Mouse (Mus musculus): ENCODE results near the gene Prex1. TPM values are rescaled to one million over a fixed set of nuclear protein-coding genes. Genes with fewer than 3 reads are reported as not detected.

Gene Prex1
- polyA plus RNA-seq, 1 experiment from 2014 or later: 29.7 TPM

DNA sequence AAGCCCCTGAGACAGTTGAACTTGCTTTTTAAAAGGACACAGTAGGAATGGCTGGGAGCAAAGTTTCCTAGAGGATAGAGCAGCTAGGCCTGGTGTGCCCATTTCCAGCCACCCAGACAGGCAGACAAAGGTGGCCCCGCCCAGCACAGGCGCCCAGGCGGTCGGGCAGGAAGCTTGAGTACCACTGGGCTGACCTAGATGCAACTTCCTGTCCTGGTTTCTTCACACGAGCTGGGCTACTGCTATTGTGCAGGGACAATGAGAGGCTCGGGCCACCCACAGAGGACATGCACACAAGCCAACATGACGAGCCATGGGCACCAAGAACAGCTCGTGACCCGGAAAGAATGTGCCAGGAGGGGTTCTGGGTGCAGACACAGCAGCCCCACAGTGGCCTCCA lies 63.2 kb downstream of the Prex1 start:
- Histone ChIP-seq H3K9me3 (ENCODE audit: control insufficient read depth, low read length) (no peaks in the 10 kb centered on the region), H3K4me2 (ENCODE audit: low read depth, low read length, severe bottlenecking) (no peak overlapping the region), H3K27ac (ENCODE audit: low read depth, low read length) (peak overlapping the region; percentile 31; the same call in 1 of the 2 replicates), H3K36me3 (ENCODE audit: control insufficient read depth, insufficient read depth, low read length) (no peaks in the 10 kb centered on the region), H3K9ac (ENCODE audit: low read length) (no peak overlapping the region), H3K27me3 (ENCODE audit: control insufficient read depth, insufficient read depth, low read length) (no peaks in the 10 kb centered on the region), H3K4me3 (ENCODE audit: low read depth, low read length) (no peak overlapping the region), H3K4me1 (replicated peaks; ENCODE audit: control insufficient read depth, insufficient read depth, low read length) (no peaks in the 10 kb centered on the region; the same call in 1 of the 2 replicates)
- no peak for DNase-seq (ENCODE audit: low spot score)
- no peak for ATAC-seq (replicated peaks; ENCODE audit: low FRiP score)
- WGBS: 52% methylated on average over 9 of the region's 9 CpGs

DNA sequence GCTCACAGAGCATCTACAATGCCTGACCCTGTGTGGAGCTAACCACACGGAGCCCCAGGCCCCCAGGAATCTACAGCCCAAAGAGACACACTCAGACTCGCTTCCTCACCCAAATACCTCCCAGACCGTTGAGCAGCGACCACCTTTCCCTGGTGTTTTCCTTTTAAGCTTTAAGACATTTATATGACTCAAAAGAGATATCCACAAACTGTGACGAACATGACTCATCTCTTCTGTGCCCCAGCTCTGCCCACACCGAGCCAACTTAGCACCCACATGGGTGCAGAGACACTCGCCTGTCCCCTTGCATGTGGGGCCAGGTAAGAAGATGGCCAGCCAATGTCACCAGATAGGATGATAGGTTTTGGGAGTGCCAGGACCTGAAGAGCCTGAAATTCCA lies 66.4 kb downstream of the Prex1 start:
- no peaks in the 10 kb centered on the region for H3K27me3 ChIP-seq (ENCODE audit: control insufficient read depth, insufficient read depth, low read length)
- H3K4me3 ChIP-seq (ENCODE audit: low read depth, low read length): no peak overlapping the region
- no peak overlapping the region for H3K27ac ChIP-seq (ENCODE audit: low read depth, low read length)
- H3K36me3 ChIP-seq (ENCODE audit: control insufficient read depth, insufficient read depth, low read length): no peaks in the 10 kb centered on the region
- no peak overlapping the region for H3K4me2 ChIP-seq (ENCODE audit: low read depth, low read length, severe bottlenecking)
- H3K4me1 ChIP-seq (replicated peaks; ENCODE audit: control insufficient read depth, insufficient read depth, low read length): no peaks in the 10 kb centered on the region
- no peaks in the 10 kb centered on the region for H3K9me3 ChIP-seq (ENCODE audit: control insufficient read depth, low read length)
- WGBS: 76% methylated on average over 7 of the region's 7 CpGs
- no peak for DNase-seq (ENCODE audit: low spot score)
- ATAC-seq (replicated peaks; ENCODE audit: low FRiP score): no peak
- no peak overlapping the region for H3K9ac ChIP-seq (ENCODE audit: low read length)

DNA sequence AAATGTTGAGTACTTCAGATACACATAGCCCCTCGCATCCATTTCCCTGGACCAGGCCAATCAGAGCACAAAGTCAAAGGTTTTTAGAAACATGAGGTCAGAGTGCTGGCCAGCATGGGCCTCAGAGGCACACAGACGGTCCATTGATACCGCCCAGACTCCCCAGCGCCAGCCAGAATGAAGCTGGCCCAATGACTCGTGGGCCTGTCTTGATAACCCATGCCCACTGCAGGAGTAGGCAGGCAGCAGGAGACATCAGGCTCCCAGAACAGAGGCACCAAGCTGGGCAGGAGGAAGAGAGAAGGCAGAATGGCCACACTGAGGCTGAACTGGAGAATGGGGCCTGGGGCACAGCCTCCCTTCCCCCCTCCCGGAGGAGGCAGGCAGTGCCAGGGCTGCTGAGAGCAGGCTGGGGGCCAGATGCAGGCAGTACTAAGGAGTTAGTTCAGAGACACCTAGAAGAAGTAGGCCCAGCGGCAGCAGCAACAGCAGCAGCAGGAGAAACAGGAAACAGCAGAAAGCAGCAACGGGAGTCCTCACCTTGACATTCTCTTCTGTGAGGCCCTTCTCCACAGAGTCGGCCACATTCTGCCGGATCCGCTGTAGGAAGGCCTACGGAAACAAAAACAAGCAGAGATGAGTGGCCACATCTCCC lies 67.1 kb downstream of the Prex1 start:
- Histone ChIP-seq H3K9ac (ENCODE audit: low read length) (no peak overlapping the region), H3K4me1 (replicated peaks; ENCODE audit: control insufficient read depth, insufficient read depth, low read length) (no peaks in the 10 kb centered on the region), H3K27ac (ENCODE audit: low read depth, low read length) (no peak overlapping the region), H3K9me3 (ENCODE audit: control insufficient read depth, low read length) (no peaks in the 10 kb centered on the region), H3K36me3 (ENCODE audit: control insufficient read depth, insufficient read depth, low read length) (no peaks in the 10 kb centered on the region), H3K27me3 (ENCODE audit: control insufficient read depth, insufficient read depth, low read length) (no peaks in the 10 kb centered on the region), H3K4me3 (ENCODE audit: low read depth, low read length) (no peak overlapping the region), H3K4me2 (ENCODE audit: low read depth, low read length, severe bottlenecking) (no peak overlapping the region)
- no peak for ATAC-seq (replicated peaks; ENCODE audit: low FRiP score)
- WGBS: 78% methylated on average over 12 of the region's 12 CpGs
- DNase-seq (ENCODE audit: low spot score): no peak

DNA sequence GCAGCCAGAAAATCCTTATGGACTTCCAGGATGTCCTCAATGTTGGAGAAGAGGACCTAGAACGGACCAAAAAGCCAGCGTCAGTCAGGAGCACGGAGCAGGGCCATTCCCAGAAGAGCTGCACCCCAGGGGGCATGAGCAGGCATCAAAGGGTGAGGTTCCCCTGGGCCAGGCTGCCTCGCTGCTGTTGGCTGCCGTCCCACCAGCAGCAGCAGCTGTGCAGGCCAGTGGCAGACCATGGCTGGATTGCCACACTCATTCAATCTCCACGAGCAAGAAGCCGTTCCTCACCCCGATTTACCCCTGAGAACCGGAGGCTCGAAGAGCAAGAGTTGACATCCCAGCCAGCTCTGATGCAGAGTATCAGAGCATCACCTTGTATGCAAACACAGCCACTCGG lies 68.8 kb downstream of the Prex1 start:
- DNase-seq (ENCODE audit: low spot score): no peak
- H3K9ac ChIP-seq (ENCODE audit: low read length): no peak overlapping the region
- H3K4me3 ChIP-seq (ENCODE audit: low read depth, low read length): no peak overlapping the region
- H3K4me1 ChIP-seq (replicated peaks; ENCODE audit: control insufficient read depth, insufficient read depth, low read length): no peaks in the 10 kb centered on the region
- 84% methylated on average over 11 of the region's 11 CpGs for WGBS
- no peak for ATAC-seq (replicated peaks; ENCODE audit: low FRiP score)
- H3K9me3 ChIP-seq (ENCODE audit: control insufficient read depth, low read length): no peaks in the 10 kb centered on the region
- no peaks in the 10 kb centered on the region for H3K36me3 ChIP-seq (ENCODE audit: control insufficient read depth, insufficient read depth, low read length)
- no peak overlapping the region for H3K4me2 ChIP-seq (ENCODE audit: low read depth, low read length, severe bottlenecking)
- H3K27ac ChIP-seq (ENCODE audit: low read depth, low read length): no peak overlapping the region
- H3K27me3 ChIP-seq (ENCODE audit: control insufficient read depth, insufficient read depth, low read length): no peaks in the 10 kb centered on the region

DNA sequence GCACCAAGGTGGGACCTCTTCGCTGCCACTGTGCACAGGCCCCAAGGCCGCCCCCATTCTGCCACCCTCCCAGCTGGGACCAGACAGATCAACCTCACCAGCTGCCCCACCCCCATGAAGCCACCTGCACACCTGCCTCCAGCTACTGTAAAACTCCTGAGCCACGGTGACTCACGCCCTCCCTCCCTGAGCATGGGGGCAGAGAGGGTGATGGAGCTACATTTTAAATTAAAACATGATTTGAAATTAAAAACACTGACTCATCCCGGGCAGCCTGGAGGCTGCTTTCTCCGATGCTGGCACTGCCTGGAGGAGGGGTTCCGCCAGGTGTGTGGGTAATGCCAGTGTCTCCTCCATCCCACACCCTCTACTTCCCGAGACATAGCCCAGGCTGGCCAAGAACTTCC lies 71.0 kb downstream of the Prex1 start:
- no peak overlapping the region for H3K27ac ChIP-seq (ENCODE audit: low read depth, low read length)
- no peaks in the 10 kb centered on the region for H3K4me1 ChIP-seq (replicated peaks; ENCODE audit: control insufficient read depth, insufficient read depth, low read length)
- H3K4me3 ChIP-seq (ENCODE audit: low read depth, low read length): no peak overlapping the region
- WGBS: 96% methylated on average over 8 of the region's 8 CpGs
- no peaks in the 10 kb centered on the region for H3K9me3 ChIP-seq (ENCODE audit: control insufficient read depth, low read length)
- H3K27me3 ChIP-seq (ENCODE audit: control insufficient read depth, insufficient read depth, low read length): no peaks in the 10 kb centered on the region
- DNase-seq (ENCODE audit: low spot score) (no peak), ATAC-seq (replicated peaks; ENCODE audit: low FRiP score) (no peak)
- no peaks in the 10 kb centered on the region for H3K36me3 ChIP-seq (ENCODE audit: control insufficient read depth, insufficient read depth, low read length)
- no peak overlapping the region for H3K9ac ChIP-seq (ENCODE audit: low read length)
- no peak overlapping the region for H3K4me2 ChIP-seq (ENCODE audit: low read depth, low read length, severe bottlenecking)

DNA sequence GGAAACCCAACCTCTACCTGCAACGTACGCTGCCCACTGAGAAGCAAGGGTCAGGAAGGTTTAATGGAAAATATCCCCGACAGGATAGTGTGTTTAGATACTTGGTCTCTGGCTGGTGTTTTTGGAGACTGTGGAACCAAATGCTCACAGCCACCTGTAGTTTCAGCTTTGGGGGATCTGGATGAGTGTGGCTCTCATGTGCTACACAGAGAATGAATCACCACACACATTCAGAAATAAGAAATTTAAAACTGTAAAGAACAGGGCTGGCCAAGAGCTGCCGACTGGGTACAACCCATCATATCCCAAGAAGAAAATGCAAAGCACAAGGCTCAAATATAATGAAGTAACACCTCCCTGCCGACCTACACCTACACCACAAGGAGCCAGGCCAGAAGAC lies 73.9 kb downstream of the Prex1 start:
- H3K9me3 ChIP-seq (ENCODE audit: control insufficient read depth, low read length): no peaks in the 10 kb centered on the region
- H3K27me3 ChIP-seq (ENCODE audit: control insufficient read depth, insufficient read depth, low read length): no peaks in the 10 kb centered on the region
- no peak overlapping the region for H3K4me2 ChIP-seq (ENCODE audit: low read depth, low read length, severe bottlenecking)
- no peak overlapping the region for H3K4me3 ChIP-seq (ENCODE audit: low read depth, low read length)
- H3K27ac ChIP-seq (ENCODE audit: low read depth, low read length): no peak overlapping the region
- no peak for DNase-seq (ENCODE audit: low spot score)
- no peak for ATAC-seq (replicated peaks; ENCODE audit: low FRiP score)
- no peaks in the 10 kb centered on the region for H3K36me3 ChIP-seq (ENCODE audit: control insufficient read depth, insufficient read depth, low read length)
- no peaks in the 10 kb centered on the region; the same call in 1 of the 2 replicates for H3K4me1 ChIP-seq (replicated peaks; ENCODE audit: control insufficient read depth, insufficient read depth, low read length)
- 97% methylated on average over 5 of the region's 5 CpGs for WGBS
- H3K9ac ChIP-seq (ENCODE audit: low read length): no peak overlapping the region

DNA sequence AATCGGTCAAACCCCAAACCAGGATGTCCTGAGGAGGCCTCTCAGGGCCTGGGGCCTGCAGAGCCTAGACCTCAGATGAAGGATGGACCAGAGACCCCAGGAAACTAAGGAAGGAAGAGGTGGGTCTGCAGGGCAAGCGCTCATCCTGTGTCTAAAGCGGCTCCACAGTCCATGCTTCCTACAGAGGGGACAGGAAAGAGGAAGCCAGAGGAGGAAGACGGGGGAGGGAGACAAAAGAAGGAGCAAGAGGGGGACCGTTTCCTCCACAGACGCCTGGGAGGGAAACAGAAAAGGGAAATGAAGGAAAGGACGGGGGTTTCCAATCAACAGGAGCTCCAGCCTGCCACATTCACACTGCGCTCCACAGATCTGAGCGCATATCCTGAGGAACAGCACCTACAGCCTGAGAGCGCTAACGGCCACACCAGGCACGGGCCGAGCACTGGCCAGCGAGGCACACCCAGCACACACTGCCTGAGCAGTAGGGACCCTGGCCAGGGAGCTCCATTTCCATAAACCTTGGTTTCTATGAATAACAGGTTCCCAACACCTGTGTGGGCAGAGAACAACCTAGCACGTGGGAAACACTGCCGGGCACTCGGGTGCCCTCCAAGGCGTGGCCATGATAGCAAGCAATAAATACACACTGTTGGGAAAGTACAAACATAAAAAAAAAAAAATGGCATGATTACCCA lies 74.5 kb downstream of the Prex1 start:
- no peaks in the 10 kb centered on the region for H3K36me3 ChIP-seq (ENCODE audit: control insufficient read depth, insufficient read depth, low read length)
- H3K4me3 ChIP-seq (ENCODE audit: low read depth, low read length): no peak overlapping the region
- no peak for DNase-seq (ENCODE audit: low spot score)
- no peak overlapping the region for H3K4me2 ChIP-seq (ENCODE audit: low read depth, low read length, severe bottlenecking)
- 88% methylated on average over 18 of the region's 18 CpGs for WGBS
- H3K27me3 ChIP-seq (ENCODE audit: control insufficient read depth, insufficient read depth, low read length): no peaks in the 10 kb centered on the region
- H3K9me3 ChIP-seq (ENCODE audit: control insufficient read depth, low read length): no peaks in the 10 kb centered on the region
- no peak for ATAC-seq (replicated peaks; ENCODE audit: low FRiP score)
- no peaks in the 10 kb centered on the region; the same call in 1 of the 2 replicates for H3K4me1 ChIP-seq (replicated peaks; ENCODE audit: control insufficient read depth, insufficient read depth, low read length)
- no peak overlapping the region for H3K9ac ChIP-seq (ENCODE audit: low read length)
- H3K27ac ChIP-seq (ENCODE audit: low read depth, low read length): no peak overlapping the region

DNA sequence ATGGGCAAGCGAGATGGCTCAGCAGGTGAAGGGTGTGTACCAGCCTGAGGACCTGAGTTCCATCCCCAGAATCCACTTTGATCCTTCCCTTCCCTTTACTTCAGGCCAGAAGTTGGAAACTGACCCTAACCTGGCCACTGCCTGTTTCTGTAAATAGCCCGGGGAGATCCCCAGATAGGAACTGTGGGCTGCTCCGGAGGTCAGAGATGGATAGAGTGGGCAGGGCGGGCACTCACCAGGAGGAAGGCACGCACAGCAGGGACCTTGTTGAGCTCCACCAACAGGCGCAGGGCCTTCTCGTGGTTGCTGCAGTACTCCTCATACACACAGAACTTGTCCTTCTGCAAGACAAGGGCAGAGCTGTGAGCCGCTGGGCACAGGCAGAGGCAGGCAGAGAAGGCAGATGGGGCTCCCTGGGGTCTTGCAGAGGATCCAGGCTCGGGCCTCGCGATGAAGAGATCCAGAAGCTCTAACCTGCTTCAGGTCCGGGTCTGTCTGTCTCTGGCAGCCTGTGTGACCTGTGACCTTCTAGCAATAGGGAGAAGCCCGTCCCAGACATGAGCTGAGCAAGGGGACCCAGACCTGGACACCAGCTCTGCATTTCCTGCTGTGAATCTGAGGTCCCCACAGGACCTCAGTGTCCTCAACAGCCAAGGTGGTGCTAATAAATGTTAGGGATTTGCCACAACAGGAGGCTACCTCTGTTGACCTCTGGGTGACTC lies 75.4 kb downstream of the Prex1 start:
- H3K27ac ChIP-seq (ENCODE audit: low read depth, low read length): no peak overlapping the region
- no peaks in the 10 kb centered on the region for H3K36me3 ChIP-seq (ENCODE audit: control insufficient read depth, insufficient read depth, low read length)
- no peaks in the 10 kb centered on the region; the same call in 1 of the 2 replicates for H3K4me1 ChIP-seq (replicated peaks; ENCODE audit: control insufficient read depth, insufficient read depth, low read length)
- DNase-seq (ENCODE audit: low spot score): no peak
- H3K4me2 ChIP-seq (ENCODE audit: low read depth, low read length, severe bottlenecking): no peak overlapping the region
- no peaks in the 10 kb centered on the region for H3K27me3 ChIP-seq (ENCODE audit: control insufficient read depth, insufficient read depth, low read length)
- no peak overlapping the region for H3K4me3 ChIP-seq (ENCODE audit: low read depth, low read length)
- H3K9ac ChIP-seq (ENCODE audit: low read length): no peak overlapping the region
- H3K9me3 ChIP-seq (ENCODE audit: control insufficient read depth, low read length): no peaks in the 10 kb centered on the region
- WGBS: 87% methylated on average over 13 of the region's 13 CpGs
- no peak for ATAC-seq (replicated peaks; ENCODE audit: low FRiP score)

Measured in forebrain, embryonic 11.5 days (tissue).